Mouse (Mus musculus) frontal cortex, postnatal 14 days (tissue): Measurements from ENCODE around the gene Slc7a14.

Source experiments
- DNase-seq, 2 experiments: peaks; one replicate each; pipeline ENCODE4 v3.0.0; 2022; ENCODE audit warnings: low spot score in 2 of 2

Slc7a14 gene

GRCm38 (mm10) chr3:31261418-31262014, 48.7 kb downstream of the Slc7a14 start:
- no peak for DNase-seq

DNA sequence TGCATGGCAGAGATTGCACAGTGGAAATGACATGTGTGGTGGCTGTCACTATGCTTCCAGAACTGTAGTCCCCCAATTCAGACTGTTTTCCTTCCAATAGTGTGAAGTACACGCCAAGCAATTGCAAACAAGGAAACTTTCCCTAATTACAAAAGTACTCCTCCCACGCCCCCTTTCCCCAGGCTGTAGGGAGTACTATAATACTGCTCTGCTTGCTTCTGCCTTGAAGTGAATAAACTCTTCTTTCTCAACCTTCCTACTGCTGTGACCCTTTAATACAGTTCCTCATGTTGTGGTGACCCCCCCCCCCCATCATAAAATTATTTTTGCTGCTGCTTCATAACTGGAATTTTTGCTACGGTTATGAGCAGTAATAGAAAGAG, 49.2 kb downstream of the Slc7a14 start:
- DNase-seq: no peak

GRCm38 (mm10) chr3:31260329-31260963, 49.7 kb downstream of the Slc7a14 start:
- no peak for DNase-seq

DNA sequence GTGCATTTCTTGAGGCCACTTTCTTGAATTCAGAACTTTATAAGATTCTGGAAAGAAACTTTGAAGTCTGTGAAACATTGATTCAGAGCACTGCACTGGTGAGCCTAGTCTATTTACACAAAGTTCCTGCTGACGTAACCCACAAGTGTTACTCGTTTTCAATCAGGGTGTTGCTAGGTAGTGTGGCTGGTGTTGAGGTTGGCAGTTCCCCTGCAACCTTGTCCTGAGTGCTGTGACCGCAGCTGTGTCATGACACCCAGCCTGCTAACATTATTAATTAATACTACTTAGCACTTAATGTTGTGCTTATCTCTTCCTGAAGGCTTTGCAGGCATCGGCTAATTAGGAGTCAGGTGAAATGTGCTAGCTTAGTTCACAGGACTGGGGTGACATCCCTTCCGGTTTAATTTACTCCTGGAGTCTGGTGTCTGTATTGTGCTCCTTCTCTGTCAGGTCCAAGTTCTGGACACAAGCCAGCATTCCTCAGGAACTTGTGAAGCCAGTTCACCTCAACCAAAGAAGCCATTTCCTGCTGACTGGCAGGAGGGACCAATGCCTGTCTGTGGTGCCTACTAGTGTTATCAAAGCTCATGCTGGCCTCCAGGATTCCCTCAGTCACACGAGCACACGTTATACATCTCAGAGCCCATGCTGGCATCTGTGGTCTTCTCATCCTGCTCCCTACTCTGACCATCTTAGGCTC, 50.5 kb downstream of the Slc7a14 start:
- DNase-seq: no peak

DNA sequence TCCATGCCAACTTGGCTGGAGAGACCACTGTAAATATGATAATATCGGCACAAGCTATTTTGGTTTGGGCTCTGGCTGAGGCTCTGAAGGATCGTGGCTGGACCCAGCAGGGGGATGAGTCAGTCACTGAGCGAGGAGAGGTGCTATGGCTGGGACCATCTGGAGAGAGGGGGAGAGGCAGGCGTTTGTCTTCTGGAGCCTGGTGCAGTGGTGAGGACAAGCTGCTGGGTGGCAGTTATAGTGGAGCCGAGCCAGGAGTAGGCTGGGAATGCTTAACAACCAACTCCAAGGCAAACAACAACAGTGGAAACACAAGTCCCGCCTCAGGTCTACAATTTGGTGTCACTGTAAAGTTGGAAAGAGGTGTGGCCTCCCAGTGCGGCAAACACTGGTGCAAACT, 55.8 kb downstream of the Slc7a14 start:
- peak; percentile 30 to 32 for DNase-seq

DNA sequence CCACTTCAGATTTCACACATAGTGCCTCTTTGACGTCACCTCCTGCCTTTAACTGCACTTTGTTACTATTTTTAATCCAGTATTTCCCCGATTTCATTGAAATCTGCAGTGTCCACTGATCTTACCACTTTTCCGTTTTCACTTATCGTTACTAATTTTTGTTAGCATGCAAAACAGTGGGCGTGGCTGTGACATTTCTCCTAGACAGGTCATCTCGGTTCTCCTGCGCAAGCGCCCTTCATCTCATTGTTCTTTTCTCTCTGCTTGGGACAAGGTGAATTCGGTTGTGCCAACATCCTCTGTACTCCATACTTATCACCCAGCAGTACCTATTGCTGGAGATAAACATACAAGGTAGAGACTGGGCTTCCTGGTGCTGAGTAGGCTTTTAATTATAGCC, 56.3 kb downstream of the Slc7a14 start:
- no peak for DNase-seq

DNA sequence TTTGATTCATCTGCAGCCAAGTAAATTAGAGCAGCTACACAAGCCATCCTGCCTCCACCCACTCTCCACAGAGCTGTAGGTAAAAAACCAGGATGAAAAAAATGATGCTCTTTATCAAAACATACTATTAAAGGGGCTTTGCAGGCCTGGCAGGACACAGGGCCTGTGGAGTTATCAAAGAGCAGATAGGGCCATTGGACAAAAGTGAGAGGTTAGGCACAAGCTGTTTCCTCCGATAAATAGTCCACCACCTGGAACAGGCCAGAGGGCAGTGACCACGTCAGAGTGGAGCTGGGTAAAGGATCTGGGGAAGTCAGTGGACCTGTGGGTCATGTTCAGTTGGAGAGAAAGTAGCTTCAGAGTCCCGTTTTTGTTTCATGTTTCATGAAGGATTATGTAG, 57.6 kb downstream of the Slc7a14 start:
- no peak for DNase-seq

DNA sequence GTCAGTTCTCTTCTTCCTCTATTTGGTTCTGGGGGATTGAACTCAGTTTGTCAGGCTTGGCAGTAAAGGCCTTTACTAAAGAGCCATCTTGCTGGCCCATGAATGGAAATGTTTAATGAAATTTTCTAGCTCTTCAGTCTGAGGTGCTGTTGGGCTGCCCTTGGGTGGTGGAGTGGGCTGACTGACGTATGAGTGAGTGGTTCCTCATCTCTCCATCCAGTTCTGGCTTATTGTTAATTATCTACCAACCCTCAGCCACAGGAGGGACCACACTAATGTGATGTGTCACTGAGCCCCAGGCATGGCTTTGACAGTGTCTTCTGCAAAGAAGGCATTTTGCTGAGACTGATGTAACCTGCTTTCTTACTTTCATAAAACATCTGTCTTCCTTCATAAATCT, 66.7 kb downstream of the Slc7a14 start:
- no peak for DNase-seq

DNA sequence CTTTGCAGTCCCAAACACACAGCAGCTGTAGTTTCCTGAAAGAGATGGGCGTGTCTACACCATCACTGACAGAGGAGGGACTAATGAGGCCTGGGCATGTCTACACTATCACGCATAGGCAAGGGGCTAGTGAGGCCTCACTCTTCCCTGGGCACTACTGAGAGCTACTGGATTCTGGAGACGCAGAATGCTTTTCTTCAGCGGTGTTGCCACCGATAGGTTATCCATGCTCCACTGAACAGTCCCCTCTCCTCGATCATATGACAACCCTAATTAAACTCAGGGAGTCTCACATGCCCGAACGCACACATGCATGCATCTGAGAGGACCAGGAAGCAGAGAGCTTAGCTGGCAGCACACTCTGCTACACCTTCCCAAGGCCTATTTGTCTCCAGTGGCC, 69.3 kb downstream of the Slc7a14 start:
- DNase-seq: no peak

DNA sequence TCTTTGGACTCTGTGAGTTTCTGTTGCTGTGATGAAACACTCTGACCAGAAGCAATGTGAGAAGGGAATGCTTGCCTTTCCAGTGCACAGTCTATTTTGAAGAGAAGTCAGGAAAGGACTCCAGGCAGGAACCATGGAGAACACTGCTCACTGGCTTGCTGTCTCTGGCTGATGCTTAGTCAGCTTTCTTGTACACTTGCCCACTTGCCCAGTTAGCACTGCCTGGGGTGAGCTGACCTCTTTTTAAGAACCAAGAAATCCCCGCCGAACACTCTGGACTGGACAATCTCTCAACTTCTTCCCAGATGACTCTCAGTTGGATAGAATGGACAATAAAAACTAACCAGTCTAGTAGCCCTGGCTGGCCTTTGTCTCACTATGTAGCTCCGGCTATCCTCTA, 70.5 kb downstream of the Slc7a14 start:
- DNase-seq: no peak

DNA sequence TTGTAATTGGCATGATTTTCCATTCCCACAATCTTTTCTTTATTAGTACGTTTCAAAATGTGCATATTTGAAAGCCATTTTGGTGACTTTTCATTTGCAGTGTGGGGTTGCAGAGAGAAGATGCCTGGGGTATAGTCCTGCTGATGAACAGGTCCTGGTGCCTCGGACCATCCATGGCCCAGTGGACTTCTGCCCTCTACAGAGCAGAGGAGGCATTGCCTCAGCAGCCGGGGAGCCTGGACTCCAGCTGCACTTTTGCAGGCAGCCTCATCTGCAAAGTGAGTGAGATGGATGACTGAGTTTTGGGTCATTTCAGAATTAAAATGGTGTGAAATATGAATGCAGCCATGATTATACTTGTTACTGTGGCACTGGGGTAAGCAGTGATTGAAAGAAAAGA, 72.2 kb downstream of the Slc7a14 start:
- peak in 1 of 2 experiments; percentile 23 for DNase-seq

- DNase-seq: no peak
These were observed 74.0 kb downstream of the Slc7a14 start for GRCm38 (mm10) chr3:31236146-31236545.

DNA sequence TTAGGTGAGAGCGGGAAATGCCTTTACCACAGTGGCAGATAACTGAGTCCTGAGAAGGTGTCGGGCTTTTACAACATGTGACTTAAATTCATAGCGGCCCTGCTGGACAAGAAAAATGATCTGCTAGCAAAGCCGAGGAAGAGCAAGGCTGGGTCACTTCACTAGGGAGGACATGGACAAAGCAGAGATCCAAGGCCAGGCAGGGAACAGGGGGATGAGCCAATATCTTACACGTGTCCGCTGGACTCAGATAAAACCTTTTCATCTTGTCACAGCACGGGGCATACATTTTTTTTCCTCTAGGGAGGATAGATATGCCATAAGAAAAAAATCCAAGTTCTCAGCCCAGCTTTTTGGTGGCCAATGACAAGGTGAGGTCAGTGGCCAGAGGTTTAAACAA, 75.8 kb downstream of the Slc7a14 start:
- no peak for DNase-seq

- no peak for DNase-seq
These were observed 76.3 kb downstream of the Slc7a14 start for GRCm38 (mm10) chr3:31233746-31234312.

GRCm38 (mm10) chr3:31229281-31229680, 80.9 kb downstream of the Slc7a14 start:
- DNase-seq: no peak

GRCm38 (mm10) chr3:31228487-31228886, 81.7 kb downstream of the Slc7a14 start:
- DNase-seq: no peak

DNA sequence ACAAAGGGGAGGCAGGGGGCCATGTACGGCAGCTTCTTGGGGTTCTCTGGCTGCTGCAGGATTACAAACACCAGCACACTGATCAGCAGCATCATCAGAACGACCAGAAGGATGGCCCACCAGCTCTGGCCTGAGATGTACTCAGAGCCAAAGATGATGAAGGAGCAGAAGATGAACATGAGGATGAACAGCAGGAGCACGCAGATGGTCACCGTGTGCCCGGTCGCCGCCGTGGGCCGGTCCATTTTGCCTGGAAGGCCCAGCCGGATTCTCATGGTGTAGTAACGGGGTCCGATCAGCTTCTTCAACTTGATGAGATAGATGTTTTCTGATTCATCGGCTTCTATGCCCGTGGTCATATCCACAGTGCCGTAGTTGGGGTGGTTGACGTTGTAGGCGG, 86.6 kb downstream of the Slc7a14 start:
- DNase-seq: no peak

DNA sequence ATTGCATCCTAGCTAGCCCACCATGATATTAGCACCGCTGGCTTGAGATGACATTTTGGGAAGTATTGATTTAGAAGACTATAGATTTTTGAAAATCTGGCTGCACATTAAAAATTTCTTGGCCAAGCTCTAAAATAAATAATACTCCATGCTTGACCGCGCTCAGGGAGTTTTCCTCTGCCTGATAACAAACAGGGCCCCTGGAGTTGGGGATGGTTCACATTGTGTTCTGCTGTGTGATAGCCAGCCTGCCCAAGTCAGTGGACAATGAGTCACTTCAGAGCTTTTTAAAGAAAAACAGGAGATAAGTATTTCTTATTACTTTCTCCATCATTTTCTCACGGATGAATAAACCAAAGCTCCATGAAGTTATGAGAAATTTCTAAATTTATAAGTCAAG, 90.1 kb downstream of the Slc7a14 start:
- DNase-seq: no peak

DNA sequence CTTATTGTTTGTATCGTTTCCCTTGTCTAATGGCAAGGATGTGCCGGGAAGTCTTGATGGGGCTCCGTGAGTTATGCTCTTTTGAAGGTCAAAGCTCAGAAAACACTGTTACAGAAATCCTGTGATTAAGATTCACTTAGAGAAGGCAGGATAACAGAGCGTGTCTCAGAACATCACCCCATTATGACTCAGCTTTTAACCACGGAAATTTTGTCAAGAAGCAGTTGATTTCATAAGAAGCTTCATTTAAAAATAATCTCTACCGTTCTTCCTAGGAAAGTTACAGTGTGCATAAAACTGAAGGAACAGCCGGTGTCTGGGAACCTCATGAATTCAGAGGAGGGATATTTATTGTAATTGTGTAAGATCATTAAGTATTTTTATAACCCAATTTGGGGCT, 90.7 kb downstream of the Slc7a14 start:
- no peak for DNase-seq

GRCm38 (mm10) chr3:31217523-31217922, 92.7 kb downstream of the Slc7a14 start:
- no peak for DNase-seq

- no peak for DNase-seq
These were observed 96.4 kb downstream of the Slc7a14 start for GRCm38 (mm10) chr3:31213802-31214201.

DNA sequence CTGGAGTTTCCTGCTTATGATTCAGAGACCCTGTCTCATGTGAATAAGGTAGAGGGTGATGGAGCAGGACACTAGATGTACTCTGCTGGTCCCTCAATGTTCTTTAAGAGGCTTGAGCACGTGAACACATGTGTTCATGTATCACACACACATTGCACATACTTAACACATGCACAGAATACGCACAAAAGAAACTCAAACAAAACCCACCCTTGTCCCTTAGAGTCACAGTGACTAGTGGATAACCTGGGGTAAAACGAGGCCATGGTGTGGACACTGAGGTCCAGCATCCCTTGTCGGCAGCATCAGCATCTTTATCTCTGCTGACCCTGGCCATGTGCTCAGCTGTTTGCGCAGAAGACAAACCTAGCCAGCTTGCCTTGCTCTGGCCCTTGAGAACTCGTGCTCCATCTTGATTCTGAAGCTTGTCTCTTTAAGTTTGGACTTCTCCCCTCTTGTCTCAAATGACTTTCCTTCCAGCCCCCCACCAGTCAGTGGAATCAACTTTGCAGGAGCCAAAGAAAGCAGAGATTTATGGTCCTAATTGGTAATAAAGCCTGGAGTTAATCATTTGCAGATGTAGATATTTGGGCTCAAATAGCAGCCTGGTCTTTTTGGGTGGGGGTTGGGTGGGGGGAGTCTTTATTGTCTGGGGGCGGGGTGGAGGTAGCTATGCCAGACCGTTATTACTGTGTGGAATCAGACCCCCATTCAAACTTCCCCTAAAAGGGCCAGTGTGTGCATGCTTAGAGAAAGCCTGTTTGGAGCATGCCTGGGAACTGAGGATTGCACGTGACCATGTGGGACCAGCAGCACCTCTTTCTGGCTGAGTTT, 97.8 kb downstream of the Slc7a14 start:
- DNase-seq: no peak
